Mouse (Mus musculus) neural tube, embryonic 12.5 days (tissue): ENCODE data around the gene Dynlt1a. TPM values are rescaled to one million over a fixed set of nuclear protein-coding genes. Genes with fewer than 3 reads are reported as not detected.
"Not testable (repeated sequence)": the region's sequence is repeated elsewhere in the genome, so short reads cannot be mapped to it uniquely, and the experiment has no call there.

Source experiments
- ATAC-seq: fragments of 200-750 bp; cut with Nextera tagmentation; 2 replicates; pipeline ENCODE4 v1.8.0; 2017; ENCODE audit warnings: low read depth, mild to moderate bottlenecking, moderate TSS enrichment, moderate library complexity; ENCODE audit not compliant: low FRiP score
- H3K27ac ChIP-seq: fragments of 300-500 bp; sonication (generic); 2 replicates; pipeline ENCODE4 v1.5.1; 2016
- H3K27me3 ChIP-seq: fragments of 300-500 bp; sonication (generic); replicated peaks from 2 replicates; pipeline ENCODE4 v1.6.1; 2016; ENCODE audit warnings: mild to moderate bottlenecking
- H3K36me3 ChIP-seq: fragments of 300-500 bp; sonication (generic); 2 replicates; pipeline ENCODE4 v1.6.1; 2016; ENCODE audit warnings: mild to moderate bottlenecking
- H3K4me1 ChIP-seq: fragments of 300-500 bp; sonication (generic); 2 replicates; pipeline ENCODE4 v1.6.1; 2016
- H3K4me2 ChIP-seq: fragments of 300-500 bp; sonication (generic); replicated peaks from 2 replicates; pipeline ENCODE4 v1.6.1; 2016; ENCODE audit warnings: mild to moderate bottlenecking
- H3K4me3 ChIP-seq: fragments of 300-500 bp; sonication (generic); 2 replicates; pipeline ENCODE4 v1.5.1; 2016
- H3K9ac ChIP-seq: fragments of 300-500 bp; sonication (generic); 2 replicates; pipeline ENCODE4 v1.6.1; 2016; ENCODE audit warnings: mild to moderate bottlenecking
- H3K9me3 ChIP-seq: fragments of 300-500 bp; sonication (generic); 2 replicates; pipeline ENCODE4 v1.6.1; 2016; ENCODE audit warnings: mild to moderate bottlenecking
- WGBS: fragments of 180-500 bp; shearing (Covaris S2); methylation state at CpG from one replicate; pipeline ENCODE4 v1.1.7; 2016; 5-methylcytosine and 5-hydroxymethylcytosine counted together
- polyA plus RNA-seq: library from polyadenylated mRNA; unstranded; fragments of >200 nt; fragmentation: Nextera tagmentation; extraction: Ambion mirVana; gene quantifications from 2 replicates; pipeline ENCODE4 v1.2.1, GENCODE M21; 2016

The Dynlt1a gene
- polyA plus RNA-seq, 1 experiment from 2014 or later, result 42.6 TPM

- not testable (repeated sequence) for H3K36me3 ChIP-seq, H3K9me3 ChIP-seq, H3K4me3 ChIP-seq, H3K27ac ChIP-seq, H3K4me1 ChIP-seq, ATAC-seq, H3K27me3 ChIP-seq, H3K9ac ChIP-seq, H3K4me2 ChIP-seq
- 75% methylated on average over 8 of the region's 8 CpGs for WGBS
Observed at GRCm38 (mm10) chr17:6279205-6279604, 38.1 kb downstream of the Dynlt1a start.

- not testable (repeated sequence) for H3K9ac ChIP-seq, H3K27ac ChIP-seq, ATAC-seq, H3K4me2 ChIP-seq, H3K36me3 ChIP-seq, H3K4me1 ChIP-seq, H3K27me3 ChIP-seq, H3K9me3 ChIP-seq, H3K4me3 ChIP-seq
- 94% methylated on average over 6 of the region's 6 CpGs for WGBS
Observed at GRCm38 (mm10) chr17:6274693-6275092, 42.6 kb downstream of the Dynlt1a start.

DNA sequence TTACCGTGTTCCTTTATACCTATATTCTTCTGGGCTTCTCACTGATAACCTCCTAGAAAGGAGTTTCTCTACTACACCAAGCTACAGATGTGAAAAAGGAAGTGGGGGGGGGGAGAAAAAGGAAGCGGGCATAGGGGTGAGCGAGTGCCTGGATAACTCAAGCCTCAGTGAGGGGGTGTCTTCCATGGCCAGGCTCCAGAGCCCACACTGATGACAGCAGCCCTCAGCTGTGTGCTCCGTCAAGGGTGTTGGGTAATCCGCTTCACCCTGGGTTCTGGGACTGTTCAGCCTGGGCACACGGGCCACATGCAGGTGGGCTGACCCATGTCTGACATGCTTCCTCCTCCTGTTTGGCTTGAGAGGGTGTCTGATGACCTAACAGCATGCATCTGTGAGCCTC is 45.3 kb downstream of the Dynlt1a start:
- H3K4me1 ChIP-seq, H3K4me3 ChIP-seq, H3K36me3 ChIP-seq, H3K27me3 ChIP-seq, H3K9me3 ChIP-seq, H3K9ac ChIP-seq, H3K27ac ChIP-seq, H3K4me2 ChIP-seq, ATAC-seq: not testable (repeated sequence)
- WGBS, result 93% methylated on average over 6 of the region's 6 CpGs

GRCm38 (mm10) chr17:6270840-6271239 is 46.5 kb downstream of the Dynlt1a start:
- Histone ChIP-seq H3K4me3 (peak overlapping the region; percentile 51), H3K4me2 (peak overlapping the region; percentile 61), H3K9ac (peak overlapping the region; percentile 62)
- H3K9me3 ChIP-seq, H3K27me3 ChIP-seq, H3K36me3 ChIP-seq, H3K27ac ChIP-seq, H3K4me1 ChIP-seq: not testable (repeated sequence)
- under 1% methylated on average over 25 of the region's 25 CpGs for whole genome bisulfite sequencing
- peak; percentile 15; the same call in 1 of the 2 replicates for ATAC-seq

GRCm38 (mm10) chr17:6269876-6270831 is 47.1 kb downstream of the Dynlt1a start:
- peak; percentile 91 for ATAC-seq
- H3K9me3 ChIP-seq, H3K27me3 ChIP-seq, H3K4me1 ChIP-seq, H3K36me3 ChIP-seq, H3K27ac ChIP-seq: not testable (repeated sequence)
- Histone ChIP-seq H3K9ac (peak overlapping the region; percentile 62), H3K4me2 (peak overlapping the region; percentile 61), H3K4me3 (peak overlapping the region; percentile 51)
- 1% methylated on average over 78 of the region's 84 CpGs for WGBS

- H3K4me1 ChIP-seq, H3K9me3 ChIP-seq, ATAC-seq, H3K36me3 ChIP-seq, H3K9ac ChIP-seq, H3K27me3 ChIP-seq, H3K27ac ChIP-seq: not testable (repeated sequence)
- Histone ChIP-seq H3K4me3 (0 out of 2 replicates have a peak overlapping the region, but pooled peaks have one; percentile 21), H3K4me2 (peak overlapping the region; percentile 52)
- WGBS, result under 1% methylated on average over 19 of the region's 20 CpGs
Observed at GRCm38 (mm10) chr17:6257070-6257456, 60.2 kb downstream of the Dynlt1a start.

DNA sequence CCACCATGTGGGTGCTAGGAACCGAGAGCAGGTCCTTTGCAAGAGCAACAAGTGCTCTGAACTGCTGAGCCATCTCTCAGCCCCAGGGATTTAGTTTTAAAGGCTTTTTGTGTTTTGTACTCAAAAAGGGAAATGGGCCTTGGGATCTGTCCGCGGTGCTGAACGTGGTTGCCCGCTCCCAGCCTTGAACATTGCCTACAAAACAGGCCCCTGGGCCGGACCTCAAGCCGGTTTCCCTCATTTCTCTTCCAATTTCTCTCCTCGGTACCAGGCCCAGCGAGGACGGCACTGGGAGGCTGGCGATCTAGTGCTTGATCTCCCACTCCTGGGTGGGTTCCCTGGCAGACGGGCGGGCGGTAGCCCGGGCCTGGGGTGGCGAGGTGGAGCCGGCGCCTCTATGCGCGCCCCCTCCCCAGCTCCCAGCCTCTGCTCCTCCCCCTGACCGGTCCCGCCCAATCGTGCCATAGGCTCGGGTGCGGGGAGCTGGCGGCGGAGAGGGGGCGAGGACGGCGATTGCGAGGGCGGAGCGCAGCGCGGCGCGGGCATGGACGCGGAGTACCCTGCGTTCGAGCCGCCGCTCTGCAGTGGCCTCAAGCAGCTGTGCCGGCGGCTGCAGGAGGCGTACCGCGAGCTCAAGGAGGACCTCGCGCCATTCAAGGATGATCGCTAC is 60.8 kb downstream of the Dynlt1a start, which contains the start of gene Tmem181a:
Gene Tmem181a, plus strand, starts transcription at position 461 of the 670 bp plus-strand sequence.
- H3K27ac ChIP-seq, H3K9me3 ChIP-seq, H3K4me1 ChIP-seq, H3K27me3 ChIP-seq, H3K9ac ChIP-seq, H3K36me3 ChIP-seq: not testable (repeated sequence)
- H3K4me2 ChIP-seq, result peak within 1 kb of the TSS; percentile 52
- H3K4me3 ChIP-seq, result 0 out of 2 replicates have a peak within 1 kb of the TSS, but pooled peaks have one; percentile 21
- WGBS, result 0% methylated on average over 8 of the region's 51 CpGs
- peak; percentile 72 for ATAC-seq

Other genes starting within 250 kb of the Dynlt1a start
- 10.5 and 11.9 TPM in 2 replicates for gene Serac1, start 237.8 kb downstream of the Dynlt1a start, polyA plus RNA-seq
- gene Gtf2h5, start 237.7 kb downstream of the Dynlt1a start, polyA plus RNA-seq, result 169 and 174 TPM in 2 replicates
- gene Tulp4, start 211.1 kb downstream of the Dynlt1a start, polyA plus RNA-seq, result 123 and 139 TPM in 2 replicates
- 33.4 and 36.2 TPM in 2 replicates for gene Tmem181a, start 60.6 kb downstream of the Dynlt1a start, polyA plus RNA-seq
- 1,085 and 1,139 TPM in 2 replicates for gene Dynlt1b, start 112.6 kb upstream of the Dynlt1a start, polyA plus RNA-seq